Mouse (Mus musculus) retina, postnatal 1 day (tissue): ENCODE measurements around the gene Irx6.

Experiments used
- DNase-seq: peaks from one replicate; pipeline ENCODE4 v3.0.0-alpha.2; 2012

Gene Irx6

DNA sequence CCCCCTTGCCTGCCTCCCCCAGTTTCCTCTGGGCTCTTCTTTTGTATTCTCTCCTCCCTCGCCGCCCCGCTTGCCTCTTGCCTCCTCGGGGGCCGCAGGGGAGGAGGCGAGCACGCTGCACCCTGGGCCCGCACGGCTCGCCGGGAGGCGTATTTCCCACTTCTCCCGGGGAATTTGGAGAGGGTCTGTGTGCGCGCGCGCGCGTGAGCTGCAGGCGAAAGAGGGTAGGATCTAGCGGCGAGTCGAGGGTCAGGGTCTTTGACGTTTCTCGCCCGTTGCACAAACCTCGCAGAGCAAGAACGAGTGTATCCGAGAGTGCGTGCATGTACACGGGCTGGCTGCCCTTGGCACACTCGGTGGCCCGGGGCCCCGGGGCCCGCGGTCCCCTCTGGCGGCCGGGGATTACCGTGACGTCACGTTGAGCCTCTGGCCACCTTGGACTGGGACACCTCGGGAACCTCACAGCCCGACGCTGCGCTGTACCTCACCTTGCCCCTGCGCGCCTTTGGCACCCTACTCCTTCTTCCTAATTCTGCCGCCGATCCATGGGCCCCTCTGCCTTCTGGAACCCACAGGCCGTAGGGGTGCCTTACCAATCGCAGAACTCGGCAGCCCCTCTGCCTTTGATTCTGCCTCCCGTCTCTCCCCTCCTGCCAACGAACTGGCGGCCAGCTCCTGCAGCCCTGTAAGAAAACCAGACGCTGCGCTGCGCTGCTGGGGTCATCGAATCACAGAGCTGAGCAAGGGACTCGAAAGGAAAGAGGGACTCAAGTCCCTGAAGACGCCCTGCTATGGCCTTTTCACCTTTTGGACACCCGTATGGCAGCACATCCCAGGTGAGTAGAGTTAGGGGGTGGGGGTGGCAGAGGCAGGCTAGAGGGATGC is at the start of gene Irx6:
Gene Irx6 (plus strand): TSS at position 45 of the 885 bp plus-strand sequence.
- DNase-seq = peak; percentile 75

DNA sequence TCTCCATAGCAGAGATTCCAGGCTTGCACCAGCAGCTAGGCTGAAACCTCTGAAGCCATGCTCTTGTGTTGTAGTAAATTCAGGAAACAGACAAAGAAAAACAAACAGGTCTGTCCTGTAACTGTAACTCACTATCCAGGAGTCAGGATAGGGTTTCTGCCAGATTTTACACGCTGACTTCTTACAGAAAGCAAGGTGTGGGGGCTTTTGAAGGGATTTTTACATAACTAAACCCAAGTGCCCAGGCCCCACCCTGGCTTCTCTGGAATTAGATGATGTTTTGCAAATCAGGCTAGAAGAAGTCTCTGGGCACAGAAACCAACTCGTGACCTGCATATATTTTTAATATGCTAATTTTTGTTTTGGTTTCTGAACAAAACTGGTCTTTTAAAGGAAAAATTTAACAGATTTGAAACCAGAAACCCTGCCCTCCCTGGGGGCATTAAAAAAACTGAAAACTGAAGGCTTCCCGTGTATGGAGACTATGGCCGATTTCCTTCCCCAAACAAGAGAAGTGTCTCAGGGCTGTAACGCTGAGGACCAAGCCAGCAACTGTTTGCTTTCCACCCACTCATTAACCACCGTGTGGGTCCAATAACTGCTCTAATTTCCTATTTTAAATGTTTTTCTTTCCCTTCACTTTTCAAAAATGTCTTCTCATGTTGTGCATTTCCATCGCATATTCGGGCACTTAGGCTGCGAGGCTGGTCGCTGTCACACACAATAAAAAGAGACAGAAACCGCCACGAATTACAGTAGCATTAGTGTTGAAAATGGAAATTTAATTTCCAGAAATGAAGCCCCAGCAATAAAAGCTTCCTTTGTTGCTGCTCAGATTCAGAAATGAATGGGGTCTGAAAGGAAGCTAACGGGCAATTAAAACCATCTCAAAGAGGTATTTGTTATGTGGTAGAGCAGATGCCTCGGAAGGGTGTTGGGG is 45.1 kb upstream of the Irx6 start:
- peak; percentile 92 for DNase-seq

DNA sequence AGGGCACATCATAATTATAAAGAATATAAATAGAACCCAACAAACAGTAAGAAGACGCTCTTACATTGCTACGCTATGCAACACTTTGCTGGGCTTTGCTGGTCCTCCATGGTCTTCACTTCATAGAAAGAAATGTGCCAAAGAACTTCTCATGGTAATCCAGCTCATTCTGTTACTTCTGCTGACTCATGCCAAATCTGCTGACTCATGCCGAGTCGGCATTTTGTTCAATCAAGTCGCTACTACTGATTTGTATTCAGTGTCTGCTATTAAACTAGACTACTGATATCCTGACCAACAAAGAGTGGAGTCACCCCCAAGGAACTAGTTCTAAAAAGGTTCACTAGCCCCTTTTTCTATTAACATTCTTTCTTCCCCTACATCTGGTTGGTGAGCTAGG is 40.9 kb upstream of the Irx6 start:
- DNase-seq = no peak

DNA sequence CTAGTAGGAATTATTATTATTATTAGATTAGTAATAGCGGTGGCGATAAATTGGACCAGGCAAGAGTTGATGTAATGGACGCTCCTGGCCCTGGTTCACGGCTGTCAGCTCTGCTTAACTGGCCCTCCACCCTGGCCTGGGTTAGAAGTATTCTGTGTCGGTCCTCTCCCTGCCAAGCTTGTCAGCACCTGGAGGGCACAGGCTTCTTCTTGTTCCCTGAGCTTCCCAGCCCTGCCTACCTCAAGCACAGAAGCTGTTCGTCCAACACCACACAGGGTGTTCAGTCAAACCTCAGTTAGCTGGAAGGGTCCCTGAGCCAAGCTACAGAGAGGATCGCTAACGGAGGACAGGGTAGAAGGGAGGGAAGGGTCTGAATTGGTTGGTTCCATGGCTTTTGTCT is 33.3 kb upstream of the Irx6 start:
- no peak for DNase-seq

DNA sequence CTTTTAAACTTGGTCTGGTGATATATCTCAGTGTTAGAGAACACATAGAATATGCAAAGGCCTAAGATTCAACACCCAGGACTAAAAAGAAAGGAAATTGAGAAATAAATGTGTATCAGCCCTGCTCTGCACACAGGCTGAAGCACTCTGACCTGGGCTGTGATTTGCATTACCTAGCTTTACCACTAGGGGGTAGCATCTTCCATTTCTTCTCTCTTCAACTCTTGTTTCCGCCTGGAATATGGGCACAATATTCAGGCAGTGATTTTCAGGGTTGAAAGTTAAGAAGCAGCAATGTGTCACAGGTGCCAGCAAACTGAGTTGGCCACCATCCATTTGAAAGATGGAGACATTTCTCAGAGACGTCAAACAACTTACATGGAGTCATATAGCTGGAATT is 27.5 kb upstream of the Irx6 start:
- DNase-seq = peak; percentile 55

DNA sequence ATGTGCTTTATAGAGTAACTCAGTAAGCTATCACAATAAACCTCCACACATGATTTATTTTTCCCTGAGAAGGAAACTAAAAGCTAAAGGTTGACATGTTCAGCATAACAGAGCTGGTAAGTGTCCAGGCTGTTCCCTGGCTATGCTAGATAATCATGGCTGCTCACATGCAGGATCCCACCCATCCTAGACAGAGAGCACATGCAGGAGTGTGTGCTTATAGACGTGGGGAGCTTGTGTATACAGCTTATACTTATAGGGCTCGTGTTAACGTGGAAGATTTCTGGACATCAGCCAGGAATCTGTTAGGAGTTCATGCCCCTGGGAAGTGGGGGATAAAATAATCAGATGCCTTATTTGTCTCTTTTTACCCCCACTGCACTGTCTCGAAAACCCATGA is 9.9 kb upstream of the Irx6 start:
- DNase-seq = no peak

DNA sequence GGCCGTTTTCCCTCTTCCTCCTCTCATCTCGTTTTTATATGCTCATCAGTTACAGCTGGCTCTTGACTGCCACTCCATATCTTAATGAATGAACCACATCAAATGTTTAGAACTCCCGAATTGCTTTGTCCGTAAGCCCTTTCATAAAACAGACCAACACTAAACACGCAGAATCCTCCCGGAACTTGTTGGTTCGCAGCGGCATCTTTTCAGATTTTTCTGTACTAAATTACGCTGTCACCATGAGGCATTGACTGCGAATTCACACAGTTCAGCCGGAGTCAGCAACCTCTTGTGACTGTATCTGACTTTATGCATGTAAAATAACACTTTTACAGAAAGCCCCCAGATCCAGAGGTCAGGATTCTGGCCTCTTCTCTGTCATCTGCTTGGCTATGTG is 3.9 kb upstream of the Irx6 start:
- DNase-seq = peak; percentile 32

DNA sequence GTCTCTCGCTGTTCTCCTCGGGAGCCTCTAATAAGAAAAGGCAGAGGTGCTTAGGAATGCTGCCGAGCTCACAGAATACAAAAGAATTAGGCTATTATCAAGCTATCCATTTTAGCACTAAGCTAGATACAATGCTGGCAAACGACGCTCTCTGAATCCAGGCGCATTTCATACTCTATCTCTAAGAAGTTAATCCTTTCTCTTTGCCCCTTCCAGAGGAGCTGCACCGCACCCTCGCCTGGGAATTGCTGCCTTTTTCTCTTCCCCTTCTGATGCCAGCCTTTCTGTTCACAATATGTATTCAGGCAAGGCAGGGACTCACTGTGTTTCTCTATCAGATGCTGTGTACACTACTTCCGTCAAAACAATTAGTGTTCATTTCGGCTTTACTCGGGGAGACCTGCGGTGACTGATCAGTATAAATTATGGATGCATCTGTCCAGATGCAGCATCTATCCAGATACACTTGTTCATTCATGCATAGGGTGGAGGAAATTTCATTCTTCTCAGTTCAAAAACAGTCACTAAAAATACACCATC is 3.4 kb upstream of the Irx6 start:
- DNase-seq = peak; percentile 82

DNA sequence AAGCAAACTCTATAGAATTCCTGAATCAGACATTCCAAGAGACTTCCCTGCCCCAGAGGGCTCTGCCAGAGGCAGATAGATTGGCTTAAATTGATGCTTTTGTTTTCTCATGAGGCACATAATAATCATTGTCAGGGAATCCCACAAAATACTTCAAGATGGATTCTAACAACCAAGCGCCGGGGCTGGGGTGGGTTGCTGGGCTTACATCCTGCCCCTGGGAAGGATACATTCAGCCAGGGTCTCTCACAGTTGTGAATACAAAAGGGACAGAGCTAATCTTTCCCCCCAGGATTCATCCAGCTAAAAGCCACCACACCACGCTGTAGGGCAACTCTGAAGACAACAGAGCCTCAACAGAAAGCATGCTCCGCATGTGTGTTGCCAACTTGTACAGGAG is 2.2 kb upstream of the Irx6 start:
- DNase-seq = no peak

DNA sequence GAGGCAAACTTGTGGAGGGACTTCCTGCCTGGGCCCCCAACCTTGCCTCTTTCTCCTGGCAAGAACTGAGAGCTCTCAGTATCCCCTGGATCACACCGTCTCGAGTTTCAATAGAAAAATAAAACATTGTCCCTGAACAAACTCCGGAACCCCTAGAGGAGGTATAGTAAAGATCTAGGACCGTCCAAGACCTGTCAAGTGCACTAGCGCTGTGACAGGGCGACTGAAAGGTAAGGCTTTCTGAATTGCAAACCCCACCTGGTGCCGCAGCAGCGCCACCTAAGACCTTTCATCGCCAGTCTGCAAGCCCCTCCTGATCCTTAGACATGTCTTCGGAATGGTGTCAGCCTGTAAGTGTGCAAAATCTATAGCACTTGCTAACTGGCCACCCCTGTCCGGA is 987 bp upstream of the Irx6 start:
- DNase-seq = no peak

DNA sequence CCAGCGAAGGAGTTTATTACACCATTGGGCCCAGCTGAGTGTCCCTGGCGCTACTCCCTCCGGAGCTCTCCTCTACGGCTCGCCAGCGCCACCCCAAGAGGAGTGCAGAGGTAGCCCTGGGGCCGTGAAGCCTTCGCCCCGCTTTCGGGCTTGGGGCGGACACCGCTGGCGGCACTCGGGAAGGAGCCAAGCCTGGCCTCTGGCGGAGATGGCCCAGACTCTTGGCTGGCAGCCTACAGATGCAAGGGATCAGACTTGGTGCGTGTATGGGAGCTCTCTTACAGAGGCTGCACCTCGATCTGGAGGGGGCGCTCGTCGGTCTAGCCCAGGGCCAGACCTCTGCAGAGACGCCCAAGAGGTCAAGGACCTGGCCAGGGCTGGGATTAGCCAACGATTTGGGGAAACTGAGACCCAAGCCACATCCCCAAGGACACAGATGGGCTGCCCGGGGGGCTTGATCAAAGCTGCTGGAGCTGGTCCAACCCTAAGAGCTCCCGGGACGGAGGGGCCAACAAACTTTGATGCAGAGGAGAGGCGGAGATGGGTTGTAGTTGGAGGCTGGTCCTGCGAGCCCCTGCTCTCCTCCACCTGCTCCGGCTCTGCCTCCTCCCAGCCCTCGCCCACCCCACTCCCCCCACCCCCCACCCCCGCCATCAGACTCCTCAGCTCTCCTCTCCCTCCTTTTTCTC is 389 bp upstream of the Irx6 start:
- peak; percentile 87 for DNase-seq

DNA sequence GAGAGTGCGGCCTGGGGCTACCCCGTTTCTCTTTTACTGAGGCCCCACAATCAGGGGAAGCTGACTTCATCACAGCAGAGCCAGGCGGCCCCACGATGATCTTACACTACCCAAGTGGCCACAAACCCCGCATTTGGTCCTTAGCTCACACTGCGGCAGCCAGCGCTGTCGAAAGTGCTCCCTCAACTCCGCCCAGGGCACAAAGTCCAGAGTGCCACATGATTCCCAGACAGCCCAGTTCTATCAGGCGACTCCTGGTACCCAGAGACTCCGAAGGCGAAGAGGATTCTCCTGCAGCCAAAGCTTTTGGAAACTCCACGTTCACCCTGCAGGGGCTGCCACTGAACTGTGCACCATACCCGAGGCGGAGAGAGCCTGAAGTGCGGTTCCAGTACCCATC is 4.3 kb downstream of the Irx6 start:
- peak; percentile 25 for DNase-seq

DNA sequence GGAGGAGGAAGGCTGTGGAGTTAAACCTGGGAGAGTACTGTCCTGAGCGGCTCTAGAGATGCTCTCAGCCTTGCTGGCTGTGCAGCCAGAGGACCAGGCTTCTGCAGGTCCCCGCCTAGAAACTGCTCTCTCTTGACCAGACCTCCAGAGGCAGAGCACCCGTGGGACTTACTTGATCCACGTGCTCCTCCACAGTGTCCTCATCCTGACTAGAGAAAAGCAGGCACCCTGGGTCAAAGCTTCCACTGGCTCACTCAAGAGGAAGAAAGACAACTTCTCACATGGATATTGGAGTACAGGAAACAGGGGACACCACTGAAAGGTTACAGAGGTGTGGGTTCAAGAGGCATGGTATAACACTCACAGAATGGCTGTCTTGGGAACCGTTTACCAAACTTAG is 23.3 kb downstream of the Irx6 start:
- DNase-seq = no peak

DNA sequence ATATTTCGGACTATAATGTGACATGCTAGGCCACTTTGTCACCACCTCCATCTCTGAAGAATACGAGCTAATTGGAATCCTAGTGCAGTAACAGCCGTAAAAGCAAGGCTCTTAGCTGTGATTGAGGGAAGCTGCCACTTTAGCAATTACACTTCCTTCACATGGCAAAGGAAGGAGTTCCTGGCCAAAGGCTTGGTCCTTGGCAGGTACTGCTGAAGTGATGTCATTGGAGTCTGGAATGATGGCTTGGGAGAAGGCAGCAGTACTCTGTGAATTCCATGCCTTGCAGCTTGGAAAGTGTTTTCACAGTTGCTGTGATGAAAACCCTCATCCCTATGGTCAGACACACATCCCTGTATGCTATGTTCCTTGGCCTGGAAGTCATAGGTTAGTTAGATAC is 24.3 kb downstream of the Irx6 start:
- DNase-seq = no peak

DNA sequence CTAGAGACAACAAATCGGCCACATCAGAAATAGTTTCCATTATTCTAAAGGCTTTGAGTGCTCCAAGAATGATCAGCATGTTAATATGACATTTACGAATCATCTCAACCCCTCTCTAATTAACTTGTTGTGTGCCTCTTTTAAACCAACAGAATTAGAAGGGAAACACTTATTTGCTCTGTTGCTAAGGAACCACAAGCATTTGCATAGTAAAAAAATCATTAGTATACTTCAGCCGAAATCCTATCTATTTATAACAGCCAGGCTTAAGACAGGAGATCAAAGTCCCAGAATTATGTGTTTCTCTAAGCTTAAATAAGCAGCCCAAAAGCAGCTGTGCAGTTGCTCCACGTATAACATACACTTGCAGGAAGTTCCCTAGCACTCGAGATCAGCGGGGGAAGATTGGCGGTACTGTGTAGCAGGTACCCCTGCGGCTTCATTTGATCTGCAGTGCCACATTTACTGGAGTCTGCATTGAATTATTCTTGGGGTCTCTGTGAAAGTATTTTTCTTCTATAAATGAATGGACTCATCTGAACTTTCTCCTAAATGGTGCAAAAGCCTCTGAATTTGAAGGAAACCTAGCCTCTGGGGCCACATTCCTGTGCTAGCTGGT is 25.9 kb downstream of the Irx6 start:
- DNase-seq = no peak

DNA sequence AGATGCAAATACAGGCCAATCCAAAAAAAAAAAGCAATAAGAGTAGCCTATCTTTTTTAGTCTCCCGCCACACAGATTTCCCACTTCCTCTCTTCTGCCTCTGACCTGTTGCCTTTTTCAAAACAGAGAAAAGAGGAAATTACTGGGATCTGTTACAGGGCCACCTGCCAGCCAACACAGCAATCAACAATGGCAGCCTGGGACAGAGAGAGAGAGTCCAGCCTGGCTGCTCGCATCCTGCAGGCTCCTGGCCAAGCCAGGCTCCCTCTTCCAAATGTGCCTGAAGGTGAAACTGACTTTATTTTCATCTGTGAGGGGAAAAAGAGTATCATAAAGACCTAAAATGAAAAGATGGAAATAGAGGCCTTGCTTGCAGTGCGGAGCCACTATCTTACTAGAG is 29.3 kb downstream of the Irx6 start:
- no peak for DNase-seq

DNA sequence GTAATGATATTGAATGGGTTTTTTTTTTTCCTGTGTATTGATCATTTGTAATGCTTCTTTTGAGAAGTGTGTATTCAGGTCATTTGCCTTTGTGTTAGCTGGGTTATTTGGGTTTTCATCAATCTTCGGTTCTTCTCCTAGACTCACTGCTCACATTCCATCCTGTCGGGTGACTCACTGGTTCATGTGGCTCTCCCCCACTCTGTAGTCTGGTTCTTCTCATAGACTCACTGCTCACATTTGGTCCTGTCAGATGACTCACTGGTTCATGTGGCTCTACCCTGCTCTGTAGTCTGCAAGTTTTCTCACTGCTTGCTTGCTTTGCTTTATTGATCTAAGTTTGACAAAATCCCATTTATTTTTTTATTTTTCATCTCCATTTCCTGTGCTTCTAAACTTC is 32.2 kb downstream of the Irx6 start:
- DNase-seq = no peak

DNA sequence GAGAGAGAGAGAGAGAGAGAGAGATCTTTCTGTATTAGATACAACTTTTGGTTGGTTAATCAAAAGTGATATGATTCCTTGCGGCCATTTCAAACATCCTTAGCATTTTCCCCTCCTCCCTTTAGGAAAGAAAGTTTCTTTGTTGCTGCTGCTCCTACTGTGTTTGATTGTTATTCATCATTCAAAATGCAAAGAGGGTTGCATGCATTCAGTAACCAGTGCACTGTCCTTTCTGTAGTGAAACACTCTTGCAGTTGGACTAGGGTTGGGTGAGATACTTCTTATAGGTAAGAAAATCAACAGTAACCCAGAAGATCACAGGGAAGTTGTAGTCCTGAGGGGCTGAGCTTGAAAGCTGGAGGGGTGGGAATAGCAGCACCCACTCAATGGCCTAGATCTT is 39.2 kb downstream of the Irx6 start:
- no peak for DNase-seq

DNA sequence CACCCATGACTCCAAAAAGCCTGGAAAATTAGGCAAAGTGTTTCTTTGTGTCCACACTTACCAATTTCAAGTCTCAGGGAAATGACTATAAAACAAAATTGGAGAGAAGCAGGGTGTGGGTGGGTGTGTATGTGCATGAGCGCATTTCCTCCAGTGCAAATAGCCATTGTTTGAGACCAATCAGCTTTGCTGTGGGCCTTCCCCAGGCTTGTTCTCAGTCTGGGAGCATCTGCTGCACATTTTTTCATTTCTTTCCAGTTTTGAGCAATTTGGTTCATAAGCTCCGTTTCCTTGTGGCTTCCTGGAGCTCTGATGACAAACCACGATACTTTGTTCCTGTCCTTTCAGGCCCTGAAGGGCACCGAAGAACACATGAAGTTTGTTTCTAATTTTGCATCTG is 43.3 kb downstream of the Irx6 start:
- peak; percentile 25 for DNase-seq

DNA sequence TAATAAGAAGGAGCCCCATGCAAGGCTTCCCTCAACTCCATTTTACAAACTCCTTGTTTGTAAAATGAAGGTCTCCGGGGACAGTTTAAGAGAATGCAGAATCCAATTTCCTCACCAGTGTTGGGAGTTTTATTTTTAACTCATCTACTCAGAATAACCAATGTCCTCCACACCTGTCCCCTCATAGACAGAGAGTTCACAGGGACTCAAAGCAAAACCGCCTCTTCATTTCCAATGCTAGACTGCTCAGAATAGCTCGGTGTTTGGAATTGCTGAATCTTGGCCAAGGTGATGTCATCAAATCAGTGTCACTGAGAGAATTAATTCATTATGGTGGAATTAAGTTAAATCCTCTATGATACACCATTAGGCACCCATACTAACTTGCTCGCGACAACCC is 44.0 kb downstream of the Irx6 start:
- peak; percentile 24 for DNase-seq

DNA sequence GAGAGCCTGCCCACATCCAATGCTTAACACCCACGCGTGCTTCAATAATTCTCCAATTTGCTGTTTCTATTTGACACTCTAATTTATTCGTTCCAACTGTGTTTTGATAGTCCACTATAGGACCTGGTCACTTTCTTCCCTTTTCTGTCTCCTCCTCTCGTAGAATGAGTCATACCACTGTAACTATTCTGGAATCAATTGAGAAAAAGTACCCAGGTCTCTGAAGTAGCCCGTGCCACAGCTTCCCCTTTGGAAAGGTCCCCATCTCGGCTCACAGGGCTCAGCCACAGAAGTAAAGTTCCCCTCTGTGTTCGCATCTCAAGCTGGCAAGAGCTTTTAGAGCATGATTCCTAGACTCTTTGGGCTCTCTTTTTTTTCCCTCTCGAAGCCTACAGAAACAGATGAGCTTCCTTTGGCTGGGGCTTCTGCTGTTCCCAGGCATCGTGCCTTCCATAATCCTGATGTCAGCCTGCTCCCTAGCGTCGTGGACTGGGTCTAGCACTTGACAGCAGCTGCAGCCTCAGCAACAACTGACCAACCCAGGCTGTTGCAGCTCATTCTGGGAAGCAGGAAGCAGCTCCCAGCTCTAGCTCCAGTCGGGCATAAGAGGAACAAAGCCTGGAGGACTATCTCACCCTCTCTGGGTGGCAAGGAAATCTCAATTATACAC is 47.3 kb downstream of the Irx6 start:
- DNase-seq = peak; percentile 95

DNA sequence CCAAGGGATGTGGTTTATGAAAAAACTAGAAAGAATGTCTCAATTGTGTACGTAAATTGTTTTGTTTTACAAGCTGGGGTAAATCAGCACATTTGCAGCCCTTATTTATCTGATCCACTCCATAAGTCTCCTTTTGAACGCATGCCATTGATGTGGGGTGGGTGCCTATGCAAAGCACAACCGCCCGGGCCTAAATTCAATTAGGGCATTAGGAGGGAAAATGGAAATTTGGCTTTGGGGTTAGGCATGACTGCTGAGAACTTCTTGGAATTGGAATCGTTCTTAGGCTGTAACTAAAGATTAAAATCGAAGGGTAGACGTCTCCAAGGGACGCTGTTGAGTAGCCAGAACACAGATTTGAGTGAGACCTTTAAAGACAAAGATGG is 47.8 kb downstream of the Irx6 start:
- DNase-seq = no peak
